Mouse (Mus musculus) E14TG2a.4 (cell line): ENCODE measurements around the gene Fut11.

Experiments
- CTCF ChIP-seq: conservative IDR thresholded peaks from 2 replicates; pipeline ENCODE4 v1.5.1; 2014; ENCODE audit warnings: low read length
- NANOG ChIP-seq: IDR thresholded peaks from 2 replicates; pipeline ENCODE4 v1.6.1; 2014; ENCODE audit warnings: borderline replicate concordance, low read length, mixed read lengths

DNA sequence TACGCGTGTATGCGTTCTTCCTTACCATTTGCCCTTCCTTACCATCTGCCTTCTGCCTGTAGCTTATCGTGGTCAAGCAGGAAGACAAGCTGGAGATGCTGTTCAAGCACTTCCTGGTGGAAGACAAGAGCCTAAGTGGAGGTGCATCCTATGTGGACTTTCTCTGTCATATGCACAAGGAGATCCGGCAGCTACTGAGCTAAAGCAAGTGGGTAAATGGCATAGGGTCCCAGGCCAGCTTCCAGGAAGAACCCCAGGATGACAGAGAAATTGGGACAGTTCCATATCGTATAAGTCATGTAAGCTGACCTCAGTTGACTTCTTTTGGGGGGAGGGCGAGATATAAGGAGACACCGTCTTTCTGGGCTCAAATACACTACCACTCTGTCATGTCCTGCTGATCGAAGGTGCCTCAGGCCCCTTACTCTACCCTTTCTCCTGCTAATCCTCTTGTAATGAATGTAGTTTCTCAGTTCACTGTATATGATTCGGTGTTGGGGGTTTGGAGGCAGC lies 1.1 kb upstream of the Fut11 start:
- TF ChIP-seq CTCF (no peak), NANOG (no peak)
